Mouse (Mus musculus) heart, postnatal 36 days (tissue): Measurements from ENCODE around the gene As3mt. TPM values are rescaled to one million over a fixed set of nuclear protein-coding genes. Genes with fewer than 3 reads are reported as not detected.
"Not testable (repeated sequence)": the region's sequence is repeated elsewhere in the genome, so short reads cannot be mapped to it uniquely, and the experiment has no call there.

Source experiments
- DNase-seq, 2 experiments: peaks; one replicate each; pipeline ENCODE4 v3.0.0; 2021 to 2022
- intact Hi-C: fragments of 180-260 bp; cut with DNase I; formaldehyde crosslinking; loops from one replicate; pipeline ENCODE4 v1.15.1; 2025
- total RNA-seq, 2 experiments: library from RNA; stranded (reverse); gene quantifications; 2 replicates each; pipeline ENCODE4 v1.2.3; 2021

As3mt gene
- total RNA-seq, 2 experiments from 2014 or later = 88.6 to 96.2 TPM

DNA sequence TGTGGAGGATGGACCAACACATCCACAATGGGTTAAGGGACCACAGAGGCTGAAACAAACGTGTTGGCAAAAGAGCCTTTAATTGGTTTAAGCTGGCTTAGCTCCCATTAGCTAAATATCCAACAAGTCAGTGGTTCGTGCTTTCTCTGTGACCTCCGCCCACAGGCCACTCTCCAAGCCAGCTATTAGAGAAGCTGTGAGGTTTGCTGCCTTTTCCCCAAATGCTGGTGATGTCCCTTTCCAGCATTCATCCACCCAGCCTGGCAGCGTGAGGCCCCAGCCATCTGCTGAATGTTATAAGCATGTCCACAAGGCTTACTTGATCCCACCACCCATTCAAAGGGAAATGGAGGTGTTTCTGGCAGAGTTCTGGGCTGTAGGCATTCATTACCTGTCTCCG lies 69.1 kb downstream of the As3mt start:
- intact Hi-C loops = no loop called here
- DNase-seq = no peak

GRCm38 (mm10) chr19:46776850-46777249 lies 69.6 kb downstream of the As3mt start:
- intact Hi-C loops = no loop called here
- DNase-seq = no peak

DNA sequence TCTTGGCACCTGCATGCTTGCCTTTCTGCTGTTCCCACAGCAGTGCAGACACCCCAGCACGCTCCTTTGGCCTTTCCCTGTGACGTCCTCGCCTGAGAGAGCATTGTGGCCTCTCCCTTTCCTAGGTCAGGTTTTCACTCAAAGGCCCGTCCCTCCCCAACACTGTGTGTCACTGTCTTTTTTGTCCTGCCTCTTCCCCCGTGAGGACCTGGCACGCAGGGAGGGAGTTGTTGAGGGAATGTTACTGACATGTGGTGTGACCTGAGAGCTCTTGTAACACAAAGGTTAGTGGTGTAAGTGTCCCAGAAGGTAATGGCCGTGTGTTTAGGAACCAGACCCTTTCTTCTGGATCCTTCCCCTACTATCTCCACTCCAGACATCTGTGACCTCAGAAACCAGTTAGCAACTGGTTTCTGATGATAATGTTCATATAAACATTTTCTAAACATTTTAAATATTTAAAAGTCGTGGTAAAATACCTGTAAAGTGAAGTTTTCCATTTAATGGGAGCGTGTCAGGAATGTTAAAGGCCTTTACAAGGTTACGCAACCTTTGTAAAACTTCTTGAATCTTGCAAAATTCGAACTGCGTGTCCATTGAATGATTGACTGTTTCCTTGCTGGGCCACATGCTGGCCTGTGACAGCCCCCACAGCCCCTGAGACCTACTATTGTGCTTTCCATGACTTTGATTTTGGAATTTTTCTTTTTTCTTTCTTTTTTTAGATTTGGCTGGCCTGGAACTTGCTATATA lies 70.8 kb downstream of the As3mt start:
- intact Hi-C loops = no loop called here
- no peak for DNase-seq

GRCm38 (mm10) chr19:46779130-46779529 lies 71.9 kb downstream of the As3mt start:
- intact Hi-C loops, DNase-seq: not testable (repeated sequence)

DNA sequence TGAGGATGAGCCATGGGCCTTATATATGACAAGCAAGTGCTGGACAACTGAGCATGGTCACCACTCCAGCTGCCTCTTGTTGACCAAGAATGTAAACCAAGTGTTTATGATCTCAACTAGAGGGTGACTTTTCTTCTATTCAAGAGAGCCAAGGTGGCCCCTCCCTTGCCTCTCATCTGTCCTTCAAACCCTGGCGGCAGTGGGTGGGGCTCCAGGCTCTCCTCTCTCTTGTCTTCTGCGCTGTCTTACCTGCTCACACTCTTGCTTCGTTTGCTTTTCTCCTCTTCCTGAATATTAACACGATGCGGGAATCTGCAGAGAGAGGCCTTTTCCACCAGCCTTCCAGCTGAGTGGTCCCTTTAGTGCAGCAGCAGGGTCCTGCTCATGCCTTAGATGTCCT lies 76.8 kb downstream of the As3mt start:
- intact Hi-C loops = no loop called here
- no peak for DNase-seq

GRCm38 (mm10) chr19:46784502-46784901 lies 77.2 kb downstream of the As3mt start:
- intact Hi-C loops = no loop called here

DNA sequence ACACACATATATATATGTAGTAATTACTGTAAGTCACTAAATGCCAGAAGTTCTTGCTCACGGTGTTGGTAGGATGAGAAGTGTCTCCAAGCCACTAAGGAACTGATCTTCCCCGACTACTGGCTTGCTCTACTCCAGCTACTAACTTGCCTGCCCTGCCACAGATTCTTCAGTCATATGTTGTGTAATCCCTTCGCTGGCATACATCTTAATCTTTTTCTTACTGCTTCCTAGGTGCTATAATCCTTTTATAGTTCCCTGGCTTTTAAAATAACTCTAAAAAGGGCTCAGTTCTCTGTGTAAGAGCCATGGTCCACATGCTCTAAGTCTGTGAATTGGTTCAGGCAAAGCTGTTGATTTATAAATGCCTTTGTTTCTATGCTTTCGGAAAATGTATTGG lies 78.4 kb downstream of the As3mt start:
- no peak for DNase-seq
- intact Hi-C loops = no loop called here

More at GRCm38 (mm10) chr19:46784502-46784901, 77.2 kb downstream of the As3mt start:
- DNase-seq = no peak

DNA sequence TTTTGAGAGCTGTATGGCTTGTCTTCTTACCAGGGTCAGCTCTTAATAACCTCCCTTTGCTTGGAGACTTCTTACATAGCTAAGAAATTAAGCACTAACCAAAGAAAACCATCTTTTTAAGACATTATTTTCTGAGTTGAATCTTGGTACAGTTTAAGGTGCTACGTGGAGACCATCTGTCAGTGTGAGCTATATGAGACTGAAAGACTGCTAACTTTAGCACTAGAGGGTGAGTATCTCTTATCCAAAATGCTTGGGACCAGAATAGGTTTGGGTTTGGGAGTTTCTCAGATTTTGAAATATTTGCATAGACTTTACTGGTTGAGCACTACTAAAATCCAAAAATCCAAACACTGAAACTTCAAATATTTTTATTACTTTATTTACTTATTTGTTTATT lies 82.5 kb downstream of the As3mt start:
- intact Hi-C loops = no loop called here
- DNase-seq = no peak

Other genes with a start within 250 kb of the As3mt start
- 10 to 100 TPM; 38.7 to 40.0 TPM for gene Trim8, start 205.8 kb upstream of the As3mt start, total RNA-seq
- 10 to 100 TPM; 38.5 to 40.4 TPM for gene Arl3, start 134.3 kb upstream of the As3mt start, total RNA-seq
- 1 to 10 TPM; 3.1 to 3.5 TPM for gene Sfxn2, start 134.1 kb upstream of the As3mt start, total RNA-seq
- gene Wbp1l, start 108.4 kb upstream of the As3mt start, total RNA-seq = 10 to 100 TPM; 51.2 to 59.1 TPM
- gene Cyp17a1, start 34.3 kb upstream of the As3mt start, total RNA-seq = not detected
- 1 to 10 TPM; 9.3 to 9.5 TPM for gene Borcs7, start 17.6 kb upstream of the As3mt start, total RNA-seq
- 1 to 10 TPM; 6.0 to 6.7 TPM for gene Cnnm2, start 54.1 kb downstream of the As3mt start, total RNA-seq